Mouse (Mus musculus): Measurements from ENCODE around the gene Fbxo6.
"Not testable (repeated sequence)": the region's sequence is repeated elsewhere in the genome, so short reads cannot be mapped to it uniquely, and the experiment has no call there.

Fbxo6 gene

GRCm38 (mm10) chr4:148151267-148152168 lies at the start of gene Fbxo6:
Fbxo6 (minus strand) TSS chr4:148152140.
- peak; percentile 86 for DNase-seq (ENCODE audit: low spot score)

GRCm38 (mm10) chr4:148198721-148199120 lies 46.8 kb upstream of the Fbxo6 start:
- DNase-seq (ENCODE audit: low spot score), result no peak

DNA sequence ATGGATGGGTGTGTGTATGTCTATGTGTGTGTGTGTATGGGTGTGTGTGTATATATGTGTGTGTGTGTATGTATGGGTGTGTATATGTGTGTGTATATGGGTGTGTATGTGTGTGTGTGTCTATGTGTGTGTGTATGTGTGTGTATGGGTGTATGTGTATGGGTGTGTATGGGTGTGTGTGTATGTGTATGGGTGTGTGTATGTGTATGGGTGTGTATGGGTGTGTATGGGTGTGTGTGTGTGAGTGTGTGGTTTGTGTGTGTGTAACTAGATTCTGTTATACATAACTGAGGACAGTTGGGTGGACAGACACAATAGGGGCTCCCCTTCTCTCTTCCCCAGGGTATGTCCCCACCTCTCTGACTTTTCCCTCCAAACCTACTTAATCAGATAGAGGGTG lies 42.5 kb upstream of the Fbxo6 start:
- no peak for DNase-seq (ENCODE audit: low spot score)

- no peak for DNase-seq (ENCODE audit: low spot score)
Observed at GRCm38 (mm10) chr4:148192707-148193245, 40.8 kb upstream of the Fbxo6 start.

DNA sequence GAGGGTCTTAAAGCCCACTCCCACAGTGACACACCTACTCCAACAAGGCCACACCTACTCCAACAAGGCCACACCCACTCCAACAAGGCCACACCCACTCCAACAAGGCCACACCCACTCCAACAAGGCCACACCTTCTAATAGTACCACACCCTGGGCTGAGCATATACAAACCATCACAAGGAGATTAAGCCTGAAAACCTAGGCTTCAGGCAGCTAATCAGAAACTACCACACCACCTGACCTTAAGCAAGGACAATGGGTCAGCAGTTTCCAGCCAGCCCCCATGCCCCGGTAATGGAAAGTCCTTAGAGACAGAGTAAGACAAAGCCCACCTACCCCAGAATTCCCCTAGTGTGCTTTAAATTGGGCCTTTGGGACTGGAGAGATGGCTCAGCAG lies 36.8 kb upstream of the Fbxo6 start:
- not testable (repeated sequence) for DNase-seq (ENCODE audit: low spot score)

DNA sequence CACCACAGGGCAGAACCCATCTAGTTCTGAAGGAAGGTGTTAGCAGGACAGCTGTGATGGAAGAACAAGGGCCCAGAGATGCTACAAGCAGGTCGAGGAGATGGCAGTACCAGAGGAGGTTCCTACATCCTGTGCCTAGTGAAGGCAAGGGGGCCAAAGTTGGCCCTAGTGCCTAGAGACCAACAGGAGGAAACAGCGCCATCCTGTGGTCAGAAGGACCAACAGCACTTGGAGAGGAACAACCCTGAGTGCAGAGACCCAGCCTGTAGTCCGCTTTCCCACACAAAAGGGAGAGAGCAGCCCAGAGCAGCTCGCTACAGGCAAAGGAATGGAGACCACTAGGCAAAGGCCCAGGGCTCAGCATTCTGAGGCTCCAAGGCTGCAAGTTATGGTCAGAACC lies 33.9 kb upstream of the Fbxo6 start:
- no peak for DNase-seq (ENCODE audit: low spot score)

DNA sequence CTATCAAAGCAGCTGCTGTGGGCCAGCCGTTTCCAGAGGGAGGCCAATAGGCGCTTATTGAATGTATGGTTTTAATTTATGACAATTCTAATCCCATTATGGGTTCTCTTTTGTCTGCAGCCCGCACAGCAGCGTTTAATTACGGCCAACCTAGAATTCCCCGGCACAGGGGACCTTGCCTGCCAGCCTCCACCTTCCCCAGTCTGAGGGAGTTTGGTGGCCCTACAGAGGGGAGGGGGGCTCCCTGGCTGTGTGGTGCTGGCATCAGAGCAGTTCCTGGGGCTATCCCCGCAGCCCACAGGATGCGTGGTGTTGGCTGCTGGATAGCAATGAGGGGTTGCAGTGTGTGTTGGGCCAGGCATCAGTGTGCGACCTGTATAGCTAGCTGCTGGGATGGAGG lies 32.6 kb upstream of the Fbxo6 start:
- DNase-seq (ENCODE audit: low spot score), result no peak

DNA sequence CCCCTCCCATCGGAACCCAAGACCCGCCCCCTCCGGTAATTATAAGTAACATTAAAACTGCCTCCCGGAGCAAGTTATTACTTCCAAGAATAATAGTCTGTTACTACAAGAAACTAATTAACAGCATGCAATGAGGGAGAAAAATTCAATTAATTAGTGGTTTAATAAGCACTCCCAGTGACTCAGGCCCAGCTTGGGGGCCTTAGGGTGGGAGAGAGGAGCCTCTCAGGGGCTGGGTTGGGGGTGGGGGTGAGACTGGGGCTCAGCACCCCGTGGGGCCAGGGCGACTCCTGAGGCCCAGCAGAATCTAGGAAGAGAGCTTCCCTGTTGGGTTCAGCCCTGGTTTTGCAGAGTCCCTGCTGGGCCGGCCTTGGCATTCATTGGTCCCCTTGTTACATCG lies 30.4 kb upstream of the Fbxo6 start:
- peak; percentile 75 for DNase-seq (ENCODE audit: low spot score)

DNA sequence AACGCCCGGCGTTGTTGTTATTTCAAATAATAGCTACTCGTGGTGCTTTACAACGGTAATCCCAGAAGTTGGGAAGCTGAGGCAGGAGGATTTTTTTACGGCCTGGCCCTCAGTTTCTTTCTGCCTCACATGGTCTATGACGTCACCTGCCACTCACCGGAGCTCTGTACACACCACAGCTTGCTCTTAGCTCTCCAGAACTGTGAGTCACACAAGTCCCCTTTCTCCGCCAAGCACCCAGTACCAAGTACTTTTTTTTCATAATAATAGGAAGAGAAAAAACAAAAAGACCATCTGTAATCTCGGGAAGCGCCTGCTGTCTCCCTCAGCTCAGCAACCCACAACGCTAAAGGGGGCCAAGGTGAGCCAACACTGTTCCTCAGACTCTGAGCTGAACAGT lies 29.5 kb upstream of the Fbxo6 start:
- DNase-seq (ENCODE audit: low spot score), result no peak

DNA sequence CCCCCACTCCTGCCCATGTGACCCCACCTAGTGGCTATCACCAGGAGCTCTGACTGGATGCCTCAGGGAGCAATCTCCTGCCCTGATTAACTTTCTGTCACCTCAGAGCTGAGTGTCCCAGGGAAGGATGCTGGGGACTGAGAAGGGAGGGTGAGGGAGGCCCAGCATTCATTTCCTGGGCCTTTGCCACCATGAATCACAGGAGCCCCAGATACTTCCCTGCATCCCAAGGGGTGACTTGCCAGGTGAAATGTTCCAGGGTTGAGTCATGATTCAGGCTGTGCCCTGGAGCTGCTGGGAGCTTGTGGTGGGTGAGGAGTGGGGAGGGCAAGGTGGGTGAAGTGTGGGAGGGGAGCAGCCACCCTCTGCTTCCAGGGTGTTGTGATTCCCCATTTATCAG lies 25.8 kb upstream of the Fbxo6 start:
- no peak for DNase-seq (ENCODE audit: low spot score)

DNA sequence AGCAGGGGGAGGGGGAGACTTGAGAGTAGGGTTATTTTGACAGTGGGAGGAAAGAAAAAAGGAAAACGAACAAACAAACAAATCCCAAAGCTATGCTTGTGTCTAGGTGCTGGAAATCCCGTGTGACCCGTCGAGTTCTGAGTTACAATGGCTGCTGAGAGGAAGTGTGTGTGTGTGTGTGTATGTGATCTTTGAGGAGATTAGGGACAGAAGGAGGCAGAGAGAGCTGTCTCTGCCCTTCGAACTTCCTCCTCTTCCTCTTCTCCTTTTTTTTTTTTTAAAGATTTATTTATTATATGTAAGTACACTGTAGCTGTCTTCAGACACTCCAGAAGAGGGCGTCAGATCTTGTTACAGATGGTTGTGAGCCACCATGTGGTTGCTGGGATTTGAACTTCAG lies 24.7 kb upstream of the Fbxo6 start:
- DNase-seq (ENCODE audit: low spot score), result not testable (repeated sequence)

DNA sequence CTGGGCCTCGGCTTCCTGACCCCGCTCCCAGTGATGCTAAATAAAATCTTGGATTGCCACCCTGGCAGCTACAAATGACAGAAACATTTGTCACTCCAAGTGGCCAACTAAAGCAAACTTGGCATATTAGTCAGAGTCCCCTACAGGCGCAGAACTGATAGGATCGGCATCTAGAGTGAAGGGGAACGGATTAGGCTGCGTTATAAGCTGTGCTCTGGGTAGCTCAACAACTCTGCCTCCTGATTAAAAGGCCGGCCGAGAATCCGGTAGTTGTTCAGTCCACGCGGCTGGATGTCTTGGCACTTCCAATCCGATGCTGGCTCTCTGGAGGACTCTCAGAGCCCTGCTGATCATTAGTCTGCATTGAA lies 22.5 kb upstream of the Fbxo6 start:
- no peak for DNase-seq (ENCODE audit: low spot score)

DNA sequence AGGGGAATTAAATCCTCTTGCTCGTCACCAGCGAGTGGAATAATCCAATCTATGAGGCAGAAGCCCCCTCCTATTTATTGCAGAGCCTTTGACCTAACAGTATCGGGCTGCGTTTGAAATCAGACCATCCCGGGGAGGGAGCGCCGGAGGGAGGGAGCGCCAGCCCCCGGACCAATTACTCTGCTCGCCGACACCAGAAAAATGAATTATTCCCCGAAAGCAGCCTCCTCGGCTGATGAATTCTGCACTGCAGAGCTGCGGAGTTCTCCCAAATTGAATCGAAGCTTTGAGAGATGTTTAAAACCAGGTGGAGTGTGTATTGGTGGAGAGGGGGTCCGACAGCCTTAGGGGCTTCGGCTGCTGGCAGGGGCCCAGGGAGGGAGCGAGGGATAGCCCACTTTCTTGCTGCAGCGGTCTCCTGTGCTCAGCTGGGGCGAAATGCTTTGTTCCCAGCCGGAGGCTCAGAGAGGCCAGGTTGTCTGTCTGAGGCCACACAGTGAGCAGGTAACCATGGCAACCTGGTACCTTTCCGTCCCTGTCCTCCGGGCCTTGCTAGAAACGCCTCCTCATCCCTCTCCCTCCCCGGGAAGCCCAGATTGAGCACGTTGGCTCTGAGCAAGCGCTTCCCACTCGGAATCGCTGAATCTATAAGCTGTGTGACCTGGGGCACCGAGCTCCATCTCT lies 22.0 kb upstream of the Fbxo6 start:
- DNase-seq (ENCODE audit: low spot score), result peak; percentile 62

- DNase-seq (ENCODE audit: low spot score), result peak; percentile 59
Observed at GRCm38 (mm10) chr4:148171261-148171660, 19.3 kb upstream of the Fbxo6 start.

- DNase-seq (ENCODE audit: low spot score), result peak; percentile 88
Observed at GRCm38 (mm10) chr4:148170842-148171241, 18.9 kb upstream of the Fbxo6 start.

GRCm38 (mm10) chr4:148169586-148169985 lies 17.6 kb upstream of the Fbxo6 start:
- DNase-seq (ENCODE audit: low spot score), result peak; percentile 25

- peak; percentile 85 for DNase-seq (ENCODE audit: low spot score)
Observed at GRCm38 (mm10) chr4:148168287-148168686, 16.3 kb upstream of the Fbxo6 start.

GRCm38 (mm10) chr4:148166986-148167385 lies 15.0 kb upstream of the Fbxo6 start:
- peak; percentile 79 for DNase-seq (ENCODE audit: low spot score)

DNA sequence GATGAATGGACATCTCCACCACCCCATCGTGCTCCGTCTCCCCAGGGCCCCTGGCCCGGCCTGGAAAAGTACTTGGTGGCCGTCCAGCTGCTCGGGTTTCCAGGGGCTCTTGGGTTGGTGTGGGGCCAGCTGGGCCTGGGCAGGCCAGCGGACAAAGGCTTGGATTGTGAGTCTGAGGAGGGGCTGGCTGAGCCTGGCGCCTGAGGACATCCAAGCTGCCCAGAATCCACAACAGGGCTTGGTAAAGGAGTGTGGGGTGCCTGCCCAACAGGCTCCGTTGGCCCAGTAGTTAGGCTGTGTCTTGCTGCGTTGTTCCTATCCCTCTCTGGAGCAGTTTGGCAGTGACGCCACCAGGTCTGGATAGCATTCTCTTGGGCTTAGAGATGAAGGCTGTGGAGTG lies 14.5 kb upstream of the Fbxo6 start:
- peak; percentile 37 for DNase-seq (ENCODE audit: low spot score)

DNA sequence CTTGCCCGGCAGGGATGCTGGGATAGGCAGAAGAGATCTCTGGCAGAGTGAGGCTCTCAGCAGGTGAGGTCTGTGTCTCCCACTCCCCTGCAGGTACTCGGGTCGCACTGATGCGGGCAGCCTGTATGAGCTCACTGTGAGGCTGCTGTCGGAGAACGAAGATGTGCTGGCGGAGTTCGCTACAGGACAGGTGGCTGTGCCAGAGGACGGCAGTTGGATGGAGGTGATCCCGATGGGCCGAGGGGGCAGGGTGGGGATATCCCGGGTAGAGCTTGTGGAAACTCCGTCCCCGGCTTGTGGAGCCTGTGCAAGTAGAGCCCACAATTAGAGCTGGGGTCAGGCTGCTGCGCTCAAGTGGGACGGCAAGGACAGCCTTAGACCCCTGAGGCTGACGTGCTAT lies 13.6 kb upstream of the Fbxo6 start:
- DNase-seq (ENCODE audit: low spot score), result no peak

DNA sequence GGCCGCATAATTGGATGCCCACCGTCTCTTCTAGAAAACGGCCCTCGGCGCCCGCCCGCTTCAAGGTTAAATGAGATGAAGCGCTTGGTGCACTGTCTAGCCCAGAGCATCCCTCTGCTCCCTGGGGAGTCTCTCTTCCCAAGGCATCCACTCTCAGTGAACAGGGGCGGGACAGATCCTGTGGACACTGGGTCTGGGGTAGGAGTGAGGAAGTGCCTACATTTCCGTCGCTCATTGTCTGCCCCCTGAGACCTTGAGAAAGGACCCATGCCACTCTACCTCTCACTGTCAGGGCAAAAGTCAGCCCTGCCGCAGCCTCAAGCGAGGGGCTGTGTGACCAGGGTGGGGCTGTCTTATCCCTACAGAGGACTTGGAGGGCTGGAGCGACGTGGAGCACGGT lies 12.5 kb upstream of the Fbxo6 start:
- no peak for DNase-seq (ENCODE audit: low spot score)

GRCm38 (mm10) chr4:148164002-148164439 lies 12.1 kb upstream of the Fbxo6 start:
- DNase-seq (ENCODE audit: low spot score), result peak; percentile 84
